Mouse (Mus musculus) ES-Bruce4 (cell line): ENCODE measurements at regions not wholly inside any gene's neighbourhood (a gene's known extent, or its start where the extent isn't known, plus 50 kb on each side); places are given as distances from the start of the nearest gene placed in this dataset.

Experiments
- H3K27ac ChIP-seq: 2 replicates; pipeline ENCODE4 v1.5.1; 2012; ENCODE audit warnings: low read length, inconsistent platforms; ENCODE audit not compliant: insufficient read depth
- H3K27me3 ChIP-seq: 2 replicates; pipeline ENCODE4 v1.6.1; 2012; ENCODE audit warnings: mild to moderate bottlenecking, low read length, inconsistent platforms; ENCODE audit not compliant: control insufficient read depth, poor library complexity, insufficient read depth, severe bottlenecking
- H3K36me3 ChIP-seq: 2 replicates; pipeline ENCODE4 v1.6.1; 2012; ENCODE audit warnings: inconsistent platforms, mild to moderate bottlenecking, low read length, moderate library complexity; ENCODE audit not compliant: control insufficient read depth, poor library complexity, insufficient read depth, severe bottlenecking
- H3K4me1 ChIP-seq: one replicate; pipeline ENCODE4 v1.8.1; 2011; ENCODE audit warnings: low read length; ENCODE audit not compliant: control insufficient read depth, insufficient read depth
- H3K4me3 ChIP-seq: 2 replicates; pipeline ENCODE4 v1.5.1; 2011; ENCODE audit warnings: low read depth, mild to moderate bottlenecking, low read length
- H3K9ac ChIP-seq: 2 replicates; pipeline ENCODE4 v1.6.1; 2012; ENCODE audit warnings: low read depth, mild to moderate bottlenecking, inconsistent platforms; ENCODE audit not compliant: poor library complexity, severe bottlenecking
- H3K9me3 ChIP-seq: replicated peaks from 2 replicates; pipeline ENCODE4 v1.6.1; 2012; ENCODE audit warnings: mild to moderate bottlenecking, low read length, inconsistent platforms; ENCODE audit not compliant: control insufficient read depth, poor library complexity, insufficient read depth, severe bottlenecking
- CTCF ChIP-seq: IDR thresholded peaks from one replicate; pipeline ENCODE4 v1.8.1; 2011; ENCODE audit warnings: low read depth, low read length
- EP300 ChIP-seq: IDR thresholded peaks from 2 replicates; pipeline ENCODE4 v1.6.1; 2011; ENCODE audit warnings: low read depth, low read length; ENCODE audit not compliant: insufficient read depth
- POLR2A ChIP-seq: IDR thresholded peaks from one replicate; pipeline ENCODE4 v1.8.1; 2011; ENCODE audit warnings: low read length; ENCODE audit not compliant: insufficient read depth

DNA sequence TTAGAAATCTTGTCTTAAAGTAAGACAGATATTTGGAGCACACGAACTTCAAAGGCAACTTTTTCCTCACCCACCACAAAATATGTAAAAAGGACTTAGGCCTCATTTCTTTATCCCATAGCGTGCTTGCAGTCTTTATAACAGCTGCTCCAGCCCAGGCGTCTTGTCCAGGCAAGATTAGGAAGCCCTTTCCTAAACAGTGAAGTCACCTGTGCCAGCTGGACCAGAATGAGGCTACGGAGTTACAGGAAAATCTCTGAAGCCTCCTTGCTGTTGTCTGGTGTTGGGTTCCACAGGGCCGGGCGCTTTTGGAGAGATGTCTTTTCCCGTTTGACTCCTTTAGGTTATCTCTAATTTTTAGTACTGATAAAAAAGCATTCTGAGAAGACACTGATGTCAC lies 210.3 kb downstream of the Ttll7 start:
- no peak for TF ChIP-seq EP300
- TF ChIP-seq POLR2A: no peak
- no peak for TF ChIP-seq CTCF
- Histone ChIP-seq H3K27me3 (no peaks in the 10 kb centered on the region), H3K9me3 (no peaks in the 10 kb centered on the region), H3K4me3 (no peak overlapping the region), H3K9ac (no peak overlapping the region), H3K27ac (no peak overlapping the region), H3K4me1 (no peaks in the 10 kb centered on the region), H3K36me3 (no peaks in the 10 kb centered on the region)

DNA sequence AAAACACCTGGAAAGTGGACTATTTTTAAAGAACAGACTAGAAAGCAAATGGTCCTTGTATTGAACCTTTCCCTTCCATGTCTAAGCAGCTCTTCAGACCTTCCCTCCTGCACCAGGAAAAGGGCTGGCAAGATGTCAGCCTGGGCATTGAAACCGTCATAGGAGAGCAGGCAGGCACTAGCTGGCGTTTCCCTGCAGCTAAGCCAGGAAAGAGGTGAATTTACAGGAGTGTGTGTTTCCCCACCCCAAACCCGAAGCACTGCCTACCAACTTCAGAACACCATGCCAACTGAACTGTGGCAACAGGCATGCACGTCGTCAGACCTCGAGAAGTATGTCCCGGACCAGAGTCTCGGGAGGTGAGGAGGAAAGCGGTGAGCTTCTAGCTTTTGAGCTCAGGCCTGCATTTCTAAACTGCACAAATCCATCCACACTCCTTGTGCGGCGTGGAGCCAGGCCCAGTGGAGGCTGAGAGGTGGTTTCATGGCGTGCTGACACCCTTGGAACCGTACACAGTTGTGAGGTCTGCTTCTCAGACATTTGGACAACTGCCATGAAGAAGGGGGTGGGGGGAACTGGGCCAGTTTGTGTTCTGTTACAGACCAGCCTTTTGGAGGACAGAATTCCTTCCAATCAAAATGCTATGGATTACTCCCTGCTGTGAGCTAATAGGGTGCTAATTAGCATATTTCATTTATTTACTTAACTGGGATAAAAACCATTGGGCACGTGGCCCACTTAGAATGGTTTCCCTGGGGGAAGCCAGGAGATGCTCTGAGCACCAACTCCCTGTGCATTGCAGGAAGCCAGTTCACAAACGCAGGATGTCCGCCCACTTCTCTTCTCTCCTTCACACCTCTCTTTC lies 211.6 kb downstream of the Ttll7 start:
- TF ChIP-seq EP300 (no peak), POLR2A (no peak), CTCF (no peak)
- H3K9ac ChIP-seq: no peak overlapping the region
- no peaks in the 10 kb centered on the region for H3K4me1 ChIP-seq
- H3K9me3 ChIP-seq: no peaks in the 10 kb centered on the region
- H3K36me3 ChIP-seq: no peaks in the 10 kb centered on the region
- H3K27ac ChIP-seq: no peak overlapping the region
- H3K4me3 ChIP-seq: no peak overlapping the region
- H3K27me3 ChIP-seq: no peaks in the 10 kb centered on the region

DNA sequence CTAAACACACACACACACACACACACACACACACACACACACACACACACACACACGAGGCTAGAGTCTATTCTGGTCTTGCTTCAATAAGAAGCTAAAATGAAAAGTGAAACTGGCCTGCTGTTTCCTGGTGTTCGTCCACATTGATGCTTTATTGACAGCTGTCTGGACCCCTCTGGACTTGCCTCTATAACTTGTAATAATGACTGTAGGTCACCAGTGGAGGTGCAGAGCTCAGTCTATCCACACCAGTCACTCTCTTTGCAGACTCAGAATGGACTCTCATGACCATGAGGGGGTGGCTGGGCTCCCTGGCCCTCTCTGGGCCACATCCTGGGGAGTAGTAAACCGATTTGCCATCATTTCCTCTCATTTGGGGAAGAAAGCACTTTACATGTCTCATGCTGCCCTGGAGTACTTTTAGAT lies 212.3 kb downstream of the Ttll7 start:
- Histone ChIP-seq H3K9me3 (no peaks in the 10 kb centered on the region), H3K27ac (no peak overlapping the region)
- TF ChIP-seq POLR2A (no peak), EP300 (no peak), CTCF (no peak)

DNA sequence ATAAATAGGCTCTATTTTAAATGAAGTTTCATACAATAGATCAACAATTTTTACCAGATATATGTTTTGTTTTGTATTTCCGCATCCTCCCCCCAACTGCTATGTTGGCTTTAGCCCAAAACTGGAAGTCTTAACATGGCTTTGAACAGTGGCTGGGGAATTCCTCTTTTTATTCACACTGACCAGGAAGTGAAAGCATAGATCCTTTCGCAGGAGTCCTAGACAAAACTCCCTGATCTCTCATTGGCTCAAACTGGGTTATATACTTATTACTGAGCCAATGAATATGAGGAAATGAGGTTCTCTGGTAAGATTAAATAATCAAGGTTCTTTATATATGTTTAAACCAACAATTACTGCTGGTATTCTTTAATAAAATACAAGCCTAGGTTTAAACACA lies 218.8 kb downstream of the Ttll7 start:
- Histone ChIP-seq H3K27ac (no peak overlapping the region), H3K27me3 (no peaks in the 10 kb centered on the region), H3K9me3 (no peaks in the 10 kb centered on the region), H3K36me3 (no peaks in the 10 kb centered on the region), H3K4me1 (no peaks in the 10 kb centered on the region), H3K9ac (no peak overlapping the region), H3K4me3 (no peak overlapping the region)
- no peak for TF ChIP-seq POLR2A
- no peak for TF ChIP-seq CTCF

More for the DNA sequence above, 212.3 kb downstream of the Ttll7 start:
- no peaks in the 10 kb centered on the region for H3K36me3 ChIP-seq
- no peak overlapping the region for H3K4me3 ChIP-seq
- H3K4me1 ChIP-seq: no peaks in the 10 kb centered on the region
- H3K9ac ChIP-seq: no peak overlapping the region
- no peaks in the 10 kb centered on the region for H3K27me3 ChIP-seq

DNA sequence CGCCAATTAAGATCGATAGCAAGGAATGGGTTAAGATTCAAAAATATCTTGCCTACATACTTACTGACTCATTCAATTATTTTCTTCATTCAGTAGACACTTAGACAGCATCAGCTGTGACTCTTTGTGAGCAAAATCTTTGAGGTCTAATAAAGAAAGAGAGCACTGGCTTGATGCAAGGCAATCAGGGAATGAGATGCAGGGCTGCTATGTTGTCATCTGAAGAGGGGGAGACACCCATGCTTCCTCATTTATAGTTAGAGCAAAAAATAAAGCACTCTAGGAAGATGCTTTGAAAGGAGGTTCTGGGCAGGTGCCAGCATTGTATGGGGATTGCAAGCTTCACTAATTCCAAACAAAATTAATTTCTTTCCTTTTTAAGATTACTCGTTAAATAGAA lies 228.0 kb downstream of the Ttll7 start:
- Histone ChIP-seq H3K36me3 (no peaks in the 10 kb centered on the region), H3K9ac (no peak overlapping the region), H3K4me1 (no peaks in the 10 kb centered on the region), H3K9me3 (no peaks in the 10 kb centered on the region), H3K27me3 (no peaks in the 10 kb centered on the region), H3K27ac (no peak overlapping the region), H3K4me3 (no peak overlapping the region)
- TF ChIP-seq CTCF (no peak), POLR2A (no peak), EP300 (no peak)

DNA sequence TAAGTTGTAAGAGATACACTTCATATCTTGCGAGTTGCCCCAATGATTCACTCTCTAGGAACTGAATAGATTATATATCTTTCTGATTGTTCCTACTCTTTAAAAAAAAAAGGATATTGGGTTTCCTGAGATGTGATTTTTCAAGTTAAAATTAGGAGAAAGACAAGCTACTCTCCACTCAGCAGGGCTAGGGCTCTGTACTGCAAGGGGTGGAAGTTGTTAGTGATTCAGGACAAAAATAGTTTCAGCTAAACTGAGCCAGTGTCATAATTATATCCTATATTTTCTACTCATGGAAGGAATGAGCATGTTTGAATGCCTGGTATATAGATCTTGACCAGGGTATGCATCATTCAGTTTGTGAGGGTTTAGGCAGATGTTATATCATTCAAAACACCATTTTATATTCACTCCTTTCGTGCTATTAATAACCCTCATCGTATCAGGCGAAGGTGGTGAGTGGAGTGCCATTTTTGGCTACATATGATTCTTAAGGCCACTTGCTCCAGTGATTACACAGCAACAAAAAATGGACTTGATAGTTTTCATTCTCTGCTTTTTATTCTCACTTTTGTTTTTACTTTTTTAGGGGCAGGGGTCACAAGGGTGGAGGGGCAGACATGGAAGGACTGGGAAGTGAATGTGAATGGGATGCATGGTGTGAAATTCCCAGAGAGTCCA lies 228.7 kb downstream of the Ttll7 start:
- Histone ChIP-seq H3K4me1 (no peaks in the 10 kb centered on the region), H3K36me3 (no peaks in the 10 kb centered on the region), H3K9ac (no peak overlapping the region), H3K27me3 (no peaks in the 10 kb centered on the region), H3K9me3 (no peaks in the 10 kb centered on the region), H3K27ac (no peak overlapping the region), H3K4me3 (no peak overlapping the region)
- no peak for TF ChIP-seq CTCF
- TF ChIP-seq EP300: no peak
- TF ChIP-seq POLR2A: no peak
